Mouse (Mus musculus): ENCODE results near the gene Ccnd3. TPM values are rescaled to one million over a fixed set of nuclear protein-coding genes. Genes with fewer than 3 reads are reported as not detected.

Ccnd3 gene
- total RNA-seq, 1 experiment from 2014 or later, result 232 TPM

GRCm38 (mm10) chr17:47508012-47508608, 3.3 kb downstream of the Ccnd3 start:
- ATAC-seq (ENCODE audit: extremely low read depth, insufficient number of reproducible peaks, low FRiP score, poor library complexity, severe bottlenecking), result peak; percentile 60

DNA sequence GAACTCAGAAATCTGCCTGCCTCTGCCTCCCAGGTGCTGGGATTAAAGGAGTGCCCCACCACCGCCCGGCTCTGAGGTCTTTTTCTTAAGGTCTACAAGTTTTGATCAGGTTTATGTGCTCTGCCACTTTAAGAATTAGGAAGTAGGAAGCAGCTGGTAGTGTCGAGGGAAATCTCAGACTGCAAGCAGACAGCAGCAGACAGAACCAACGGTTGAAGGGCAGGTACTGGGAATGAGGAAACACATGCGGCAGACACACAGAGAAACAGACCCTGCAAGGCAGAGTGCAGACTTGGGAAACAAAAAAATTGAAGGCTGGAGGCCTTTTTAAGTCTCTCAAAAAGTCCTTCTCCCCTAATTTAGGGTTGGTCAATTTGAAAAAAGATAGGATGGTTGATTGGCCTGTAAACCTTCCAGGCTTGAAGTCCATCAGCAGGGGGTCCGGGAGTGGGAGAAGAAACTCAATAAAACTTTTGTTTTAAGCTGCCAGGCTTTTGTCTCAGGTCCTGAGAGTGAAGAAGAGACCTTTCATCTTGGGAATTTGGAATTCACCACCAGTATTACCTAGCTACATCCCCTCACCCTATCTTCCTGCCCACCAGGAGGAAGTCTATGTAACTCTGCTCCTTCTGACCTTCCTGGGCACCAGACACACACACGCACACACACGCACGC, 4.3 kb downstream of the Ccnd3 start:
- no peak for ATAC-seq (ENCODE audit: extremely low read depth, insufficient number of reproducible peaks, low FRiP score, poor library complexity, severe bottlenecking)

GRCm38 (mm10) chr17:47511111-47512020, 6.5 kb downstream of the Ccnd3 start:
- ATAC-seq (ENCODE audit: extremely low read depth, insufficient number of reproducible peaks, low FRiP score, poor library complexity, severe bottlenecking), result peak; percentile 91

GRCm38 (mm10) chr17:47512956-47513775, 8.3 kb downstream of the Ccnd3 start:
- no peak for ATAC-seq (ENCODE audit: extremely low read depth, insufficient number of reproducible peaks, low FRiP score, poor library complexity, severe bottlenecking)

GRCm38 (mm10) chr17:47515180-47515844, 10.5 kb downstream of the Ccnd3 start:
- ATAC-seq (ENCODE audit: extremely low read depth, insufficient number of reproducible peaks, low FRiP score, poor library complexity, severe bottlenecking), result no peak

DNA sequence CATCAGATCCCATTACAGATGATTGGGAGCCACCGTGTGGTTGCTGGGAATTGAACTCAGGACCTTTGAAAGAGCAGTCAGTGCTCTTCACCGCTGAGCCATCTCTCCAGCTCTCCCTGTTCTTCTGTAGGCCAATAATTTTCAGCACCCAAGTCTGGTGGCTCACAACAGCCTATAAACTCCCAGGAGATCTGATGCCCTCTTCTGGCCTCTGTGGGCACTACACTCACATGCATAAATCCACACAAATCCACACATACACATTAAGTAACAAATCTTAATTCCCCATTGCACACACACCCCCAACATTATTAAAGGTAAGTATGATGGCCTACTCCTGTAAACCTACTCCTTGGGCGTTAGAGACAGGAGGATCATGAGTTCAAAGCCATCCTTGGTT, 11.4 kb downstream of the Ccnd3 start:
- ATAC-seq (ENCODE audit: extremely low read depth, insufficient number of reproducible peaks, low FRiP score, poor library complexity, severe bottlenecking), result no peak

- ATAC-seq (ENCODE audit: extremely low read depth, insufficient number of reproducible peaks, low FRiP score, poor library complexity, severe bottlenecking), result no peak
These were observed 13.4 kb downstream of the Ccnd3 start for GRCm38 (mm10) chr17:47518205-47518604.

DNA sequence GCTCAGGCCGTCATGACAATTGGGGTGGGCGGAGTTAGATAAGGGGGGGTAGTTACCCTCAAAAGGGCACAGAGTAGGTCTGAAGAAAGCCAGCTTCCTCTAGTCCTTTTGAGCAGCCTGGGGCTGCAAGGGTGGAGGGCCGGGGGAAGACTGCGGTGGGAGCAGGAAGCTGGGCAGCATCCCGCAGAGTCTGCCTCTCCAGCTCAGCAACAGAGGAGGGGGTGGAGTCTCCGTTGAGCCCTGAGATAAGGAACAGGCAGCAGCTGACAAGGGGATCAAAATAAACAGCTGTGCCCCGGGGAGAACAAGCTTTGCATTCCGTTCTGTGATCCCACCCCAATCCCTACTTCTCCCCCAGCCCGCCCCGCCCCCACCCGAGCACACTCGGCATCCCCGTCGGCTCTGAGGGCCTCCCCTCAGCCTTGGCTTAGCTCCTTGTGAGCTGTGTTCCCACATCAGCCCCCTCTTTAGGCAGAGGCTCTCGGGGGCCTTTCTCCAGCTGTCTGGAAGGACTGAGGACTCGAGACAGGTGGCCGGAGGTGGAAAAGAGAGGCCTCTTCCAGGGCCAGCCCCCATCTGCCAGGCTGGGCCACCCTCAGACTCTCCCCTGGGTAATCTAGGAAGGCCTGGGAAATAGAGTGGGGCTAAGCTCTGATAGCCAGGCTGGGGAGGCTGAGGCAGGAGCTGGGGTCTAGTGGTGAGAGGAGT, 16.9 kb downstream of the Ccnd3 start:
- ATAC-seq (ENCODE audit: extremely low read depth, insufficient number of reproducible peaks, low FRiP score, poor library complexity, severe bottlenecking), result peak; percentile 79

DNA sequence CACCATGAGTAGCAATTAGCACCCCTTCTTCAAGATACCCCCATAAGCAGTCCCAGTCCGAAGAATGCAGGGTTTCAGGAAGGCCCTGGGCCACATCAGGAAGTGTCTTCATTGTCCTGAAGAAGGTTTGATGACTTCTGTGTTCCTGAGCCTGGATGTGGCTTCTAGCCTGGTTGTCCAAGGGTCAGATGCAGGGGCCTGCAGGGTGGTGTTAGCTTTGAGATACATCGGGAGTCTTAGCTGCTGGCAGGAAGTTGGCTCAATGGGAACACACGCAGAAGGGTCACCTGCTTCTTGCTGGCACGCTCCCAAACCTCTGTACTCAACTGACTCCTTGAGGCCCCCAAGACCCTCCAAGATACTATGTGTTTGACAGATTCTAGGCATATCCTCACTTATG, 17.7 kb downstream of the Ccnd3 start:
- ATAC-seq (ENCODE audit: extremely low read depth, insufficient number of reproducible peaks, low FRiP score, poor library complexity, severe bottlenecking), result no peak

DNA sequence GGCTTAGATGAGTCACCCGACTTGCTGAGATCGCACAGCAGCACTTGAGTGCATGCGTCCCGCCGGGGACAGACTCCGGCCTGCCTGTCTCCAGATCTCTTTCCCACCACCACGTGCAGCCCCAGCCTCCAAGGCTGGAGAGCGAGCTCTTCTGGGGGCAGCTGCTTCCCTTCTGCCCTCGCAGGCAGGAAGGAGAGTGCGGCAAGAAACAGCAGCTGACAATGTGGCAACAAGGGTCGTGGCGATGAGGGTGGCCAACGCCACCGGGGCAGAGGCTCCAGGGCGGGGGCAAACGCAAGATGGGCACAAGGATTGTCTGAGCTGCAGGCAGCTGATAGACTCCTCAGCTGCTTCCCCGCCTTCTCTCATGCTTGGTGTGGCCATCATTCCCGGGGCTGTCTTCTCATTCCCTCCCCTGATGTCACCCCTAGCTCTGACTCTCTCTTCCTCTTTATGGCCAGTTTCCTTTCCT, 18.4 kb downstream of the Ccnd3 start:
- no peak for ATAC-seq (ENCODE audit: extremely low read depth, insufficient number of reproducible peaks, low FRiP score, poor library complexity, severe bottlenecking)

DNA sequence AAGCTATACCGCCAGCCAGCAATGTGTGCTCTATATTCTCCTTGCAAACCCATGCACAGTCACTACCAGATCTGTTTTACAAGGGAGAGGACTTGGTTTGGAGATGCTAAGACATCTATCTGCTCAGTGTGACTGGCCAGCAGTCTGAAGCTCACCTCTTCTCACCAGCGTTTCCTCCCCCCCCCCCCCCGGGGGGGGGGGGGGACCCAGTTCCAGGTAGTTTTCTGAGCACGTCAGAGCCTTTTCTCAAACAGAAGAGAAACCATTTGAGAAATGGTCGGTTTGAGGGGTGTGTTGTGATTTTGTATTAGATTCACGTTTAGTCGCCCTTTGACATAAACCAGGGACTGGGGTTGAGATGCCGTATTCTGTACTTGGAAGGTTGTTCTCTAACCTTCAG, 19.2 kb downstream of the Ccnd3 start:
- no peak for ATAC-seq (ENCODE audit: extremely low read depth, insufficient number of reproducible peaks, low FRiP score, poor library complexity, severe bottlenecking)

DNA sequence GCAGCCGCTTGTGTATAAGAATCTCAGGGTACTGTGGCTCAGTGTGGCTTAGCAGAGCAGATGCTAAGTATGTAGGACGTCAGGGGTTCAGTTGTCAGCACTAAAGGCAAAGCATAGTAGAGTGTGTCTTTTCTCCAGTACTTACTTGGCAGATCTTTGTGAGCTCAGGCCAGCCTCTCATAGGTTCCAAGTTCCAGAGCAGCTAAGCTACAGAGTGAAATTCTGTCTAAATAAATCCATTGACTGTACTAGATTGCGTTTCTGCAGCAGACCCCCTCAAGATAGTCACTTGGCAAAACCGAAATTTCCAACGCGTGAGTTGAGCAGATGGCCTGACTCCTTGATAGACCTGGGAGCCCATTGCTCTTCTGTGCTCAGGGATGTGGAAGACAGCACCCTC, 20.1 kb downstream of the Ccnd3 start:
- no peak for ATAC-seq (ENCODE audit: extremely low read depth, insufficient number of reproducible peaks, low FRiP score, poor library complexity, severe bottlenecking)

DNA sequence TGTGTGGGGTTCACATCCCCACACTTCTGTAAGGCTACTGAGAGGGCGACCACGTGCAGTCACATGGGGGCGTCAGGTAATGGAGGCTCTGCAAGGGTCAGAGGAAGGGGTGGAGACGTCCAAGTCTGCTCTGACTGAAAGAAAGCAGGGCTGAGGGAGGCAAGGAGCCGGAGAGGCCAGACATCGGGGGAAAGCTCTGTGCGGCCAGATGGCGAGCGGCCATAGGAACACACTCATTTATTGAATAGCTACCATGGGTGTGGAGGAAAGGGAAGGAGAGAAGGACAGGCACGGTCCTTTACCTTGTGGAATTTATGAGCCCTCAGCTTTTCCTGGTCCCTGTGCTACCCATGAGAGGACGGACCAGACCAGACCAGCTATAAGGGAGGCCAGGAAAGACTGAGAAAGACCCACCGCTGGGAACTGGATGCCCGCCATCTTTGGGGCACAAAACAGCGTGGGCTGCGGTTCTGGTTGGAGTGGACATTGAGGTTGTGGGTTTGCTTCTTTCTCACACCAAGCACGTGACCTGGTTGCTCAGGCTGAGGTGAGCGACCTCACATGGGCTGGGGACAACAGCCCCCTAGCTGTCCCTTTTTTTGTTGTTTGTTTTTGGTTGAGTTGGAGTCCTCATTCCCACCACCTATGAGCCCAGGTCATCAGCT, 22.1 kb downstream of the Ccnd3 start:
- no peak for ATAC-seq (ENCODE audit: extremely low read depth, insufficient number of reproducible peaks, low FRiP score, poor library complexity, severe bottlenecking)

DNA sequence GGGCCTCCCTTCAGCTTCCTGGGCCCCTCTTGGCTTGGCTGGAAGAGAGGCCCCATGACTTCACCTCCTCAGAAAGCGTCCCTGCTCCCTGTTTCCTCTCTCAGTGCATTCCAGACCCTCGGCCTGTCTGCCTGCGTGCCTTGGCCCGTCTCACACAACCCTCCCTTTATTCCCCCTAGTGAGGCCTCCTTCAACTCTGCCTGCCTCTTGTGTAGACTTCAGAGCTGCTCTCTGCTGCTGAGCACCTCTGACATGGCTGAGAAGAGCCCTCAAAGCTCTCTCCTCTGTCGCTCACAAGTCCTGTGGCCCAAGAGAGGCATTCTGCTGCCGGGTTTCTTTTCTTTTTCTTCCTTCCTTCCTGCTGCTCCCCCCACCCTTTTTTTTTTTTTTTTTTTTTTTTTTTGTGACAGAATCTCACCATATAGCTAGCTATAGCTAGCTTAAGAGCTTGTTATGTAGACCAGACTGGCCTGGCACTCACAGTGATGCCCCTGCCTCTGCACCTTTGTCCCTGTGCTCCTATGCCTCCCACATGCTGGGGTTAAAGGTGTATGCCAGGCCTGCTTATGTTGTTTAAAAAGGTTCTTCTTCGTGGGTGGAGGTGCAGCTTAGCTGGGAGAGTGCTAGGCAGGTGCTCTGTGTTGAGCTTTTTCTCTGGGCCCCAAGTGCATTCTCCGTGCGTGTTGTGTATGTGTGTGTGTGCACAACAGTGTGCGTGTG, 22.9 kb downstream of the Ccnd3 start:
- ATAC-seq (ENCODE audit: extremely low read depth, insufficient number of reproducible peaks, low FRiP score, poor library complexity, severe bottlenecking), result no peak

- ATAC-seq (ENCODE audit: extremely low read depth, insufficient number of reproducible peaks, low FRiP score, poor library complexity, severe bottlenecking), result no peak
These were observed 24.1 kb downstream of the Ccnd3 start for GRCm38 (mm10) chr17:47528919-47529318.

DNA sequence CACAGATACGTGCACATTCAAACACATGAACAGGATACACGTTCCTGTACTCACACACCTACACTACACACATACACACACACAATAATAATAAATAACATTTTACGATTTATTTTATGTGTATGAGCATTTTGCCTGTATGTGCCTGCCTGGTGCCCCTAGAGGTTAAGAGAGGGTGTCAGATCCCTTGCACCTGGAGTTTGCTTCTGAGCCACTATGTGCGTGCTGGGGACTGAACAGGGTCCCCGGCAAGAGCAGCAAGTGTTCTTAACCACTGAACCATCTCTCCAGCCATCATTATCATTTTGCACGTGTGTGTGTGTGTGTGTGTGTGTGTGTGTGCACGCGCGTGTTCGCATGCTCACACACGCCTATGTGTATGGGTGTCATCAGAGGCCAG, 24.7 kb downstream of the Ccnd3 start:
- no peak for ATAC-seq (ENCODE audit: extremely low read depth, insufficient number of reproducible peaks, low FRiP score, poor library complexity, severe bottlenecking)

GRCm38 (mm10) chr17:47531387-47531818, 26.6 kb downstream of the Ccnd3 start:
- ATAC-seq (ENCODE audit: extremely low read depth, insufficient number of reproducible peaks, low FRiP score, poor library complexity, severe bottlenecking), result peak; percentile 65

Data from neutrophil, adult 5-6 weeks (primary cell).